Mouse (Mus musculus) thymus, adult 2 months (tissue): ENCODE data around the gene Gnai2. TPM values are rescaled to one million over a fixed set of nuclear protein-coding genes. Genes with fewer than 3 reads are reported as not detected.

Experiments used
- DNase-seq: peaks from one replicate; pipeline ENCODE4 v3.0.0; 2021
- H3K27ac ChIP-seq: fragments of 200-500 bp; 2 replicates; pipeline ENCODE4 v1.5.1; 2012; ENCODE audit warnings: low read length, control low read depth; ENCODE audit not compliant: control insufficient read depth, insufficient read depth
- H3K27me3 ChIP-seq: fragments of 200-500 bp; 2 replicates; pipeline ENCODE4 v1.6.1; 2012; ENCODE audit warnings: mild to moderate bottlenecking, low read length, moderate library complexity, mixed read lengths; ENCODE audit not compliant: control insufficient read depth, insufficient read depth
- H3K36me3 ChIP-seq: fragments of 200-500 bp; 2 replicates; pipeline ENCODE4 v1.6.1; 2012; ENCODE audit warnings: mild to moderate bottlenecking, low read length, moderate library complexity; ENCODE audit not compliant: control insufficient read depth, insufficient read depth
- H3K4me1 ChIP-seq: fragments of 200-500 bp; replicated peaks from 2 replicates; pipeline ENCODE4 v1.6.1; 2012; ENCODE audit warnings: low read length; ENCODE audit not compliant: control insufficient read depth, insufficient read depth
- H3K4me3 ChIP-seq: fragments of 200-500 bp; 2 replicates; pipeline ENCODE4 v1.5.1; 2012; ENCODE audit warnings: mild to moderate bottlenecking, low read length, control low read depth, moderate library complexity; ENCODE audit not compliant: control insufficient read depth, insufficient read depth
- CTCF ChIP-seq: fragments of 200-500 bp; IDR thresholded peaks from 2 replicates; pipeline ENCODE4 v1.5.1; 2012; ENCODE audit warnings: mild to moderate bottlenecking, control low read depth, low read length, moderate library complexity, borderline replicate concordance; ENCODE audit not compliant: control insufficient read depth, poor library complexity, insufficient read depth; ENCODE audit errors: extremely low read depth
- POLR2A ChIP-seq: fragments of 200-500 bp; IDR thresholded peaks from 2 replicates; pipeline ENCODE4 v1.6.1; 2012; ENCODE audit warnings: mild to moderate bottlenecking, low read length, control low read depth, moderate library complexity; ENCODE audit not compliant: control insufficient read depth, poor library complexity, insufficient read depth; ENCODE audit errors: extremely low read depth
- whole genome bisulfite sequencing: fragments of 180-500 bp; shearing (Covaris S2); methylation state at CpG from one replicate; pipeline ENCODE4 v1.1.7; 2018; 5-methylcytosine and 5-hydroxymethylcytosine counted together
- polyA plus RNA-seq: library from polyadenylated mRNA; depleted of rRNA; stranded (reverse); fragments of >200 nt; gene quantifications from 2 replicates; pipeline ENCODE4 v1.2.3, GENCODE M21; 2012

The Gnai2 gene
- polyA plus RNA-seq, 1 experiment: 1,267 TPM

DNA sequence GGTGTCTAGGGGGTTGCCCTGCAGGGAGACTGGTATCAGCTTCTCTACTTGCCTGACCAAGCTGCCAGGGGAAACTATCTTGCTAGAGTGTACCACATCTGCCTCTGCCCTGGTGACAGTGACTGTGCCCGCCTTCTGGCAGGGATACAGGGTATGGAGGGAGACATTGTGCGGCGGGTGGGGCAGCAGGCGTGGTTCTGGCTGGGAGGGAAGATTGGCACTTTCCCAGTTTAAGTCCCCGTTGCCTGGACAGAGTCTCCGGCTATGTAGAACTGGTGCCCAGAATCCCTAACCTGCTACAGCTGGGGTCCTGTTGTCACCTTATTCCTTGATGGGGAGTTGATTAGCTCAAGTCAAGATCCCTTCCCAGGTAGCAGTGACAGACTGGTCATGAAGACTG is 2.7 kb downstream of the Gnai2 start:
- peak overlapping the region; percentile 85 for H3K4me3 ChIP-seq
- peak overlapping the region; percentile 80 for H3K27ac ChIP-seq
- H3K27me3 ChIP-seq: no peaks in the 10 kb centered on the region
- DNase-seq: peak; percentile 22
- H3K36me3 ChIP-seq: no peaks in the 10 kb centered on the region
- WGBS: 71% methylated on average over 6 of the region's 6 CpGs
- H3K4me1 ChIP-seq: peaks cover 59% of the 10 kb centered on the region
- TF ChIP-seq POLR2A (no peak), CTCF (no peak)

DNA sequence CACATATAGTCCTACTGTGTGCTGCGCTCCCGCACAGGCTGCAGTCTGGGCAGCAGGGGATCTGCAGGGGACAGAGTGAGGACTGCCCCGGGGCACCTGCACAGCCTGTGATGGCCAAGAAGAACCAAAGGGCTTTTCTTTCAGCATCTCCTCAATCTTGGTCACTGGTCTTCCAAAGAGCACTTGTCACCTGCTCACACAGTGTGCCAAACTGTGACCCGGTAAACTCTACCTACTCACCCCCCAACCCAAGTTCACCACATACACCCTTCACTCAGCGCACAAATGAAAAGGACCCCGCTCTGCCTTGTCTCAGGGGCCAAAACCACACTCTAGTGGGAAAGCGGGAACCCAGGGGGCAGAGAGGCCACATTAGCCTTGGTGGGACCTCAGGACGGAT is 3.3 kb downstream of the Gnai2 start:
- H3K4me1 ChIP-seq: peaks cover 65% of the 10 kb centered on the region
- WGBS: 96% methylated on average over 8 of the region's 8 CpGs
- TF ChIP-seq POLR2A: no peak
- no peak for TF ChIP-seq CTCF
- DNase-seq: no peak
- no peaks in the 10 kb centered on the region for H3K36me3 ChIP-seq
- no peak overlapping the region for H3K4me3 ChIP-seq
- H3K27ac ChIP-seq: 0 out of 2 replicates have a peak overlapping the region, but pooled peaks have one; percentile 0
- no peaks in the 10 kb centered on the region for H3K27me3 ChIP-seq

DNA sequence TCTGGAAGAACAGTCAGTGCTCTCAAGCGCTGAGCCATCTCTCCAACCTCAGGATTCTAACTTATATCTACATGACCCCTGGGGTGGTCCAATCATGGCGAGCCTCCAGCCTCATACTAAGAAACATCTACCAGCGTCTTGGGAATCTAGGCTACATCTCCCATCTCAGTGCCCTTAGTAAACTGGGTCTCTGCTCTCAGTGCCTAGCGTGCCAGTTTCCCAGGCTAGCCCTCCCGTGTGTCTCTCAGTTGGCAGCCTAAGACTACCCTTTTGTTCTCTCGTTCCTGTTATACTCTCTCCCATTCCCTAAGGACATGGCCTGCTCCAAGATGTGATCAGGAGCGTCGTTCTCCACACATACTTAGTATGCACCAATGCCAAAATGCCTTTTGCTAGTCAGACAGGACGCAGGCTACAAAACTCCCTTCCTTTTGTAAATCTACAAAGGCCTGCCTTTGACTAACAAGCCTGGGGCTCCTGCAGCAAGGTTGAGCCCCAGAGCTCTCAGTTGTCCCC is 3.8 kb downstream of the Gnai2 start:
- DNase-seq: no peak
- Histone ChIP-seq H3K4me1 (peaks cover 70% of the 10 kb centered on the region), H3K27me3 (no peaks in the 10 kb centered on the region), H3K36me3 (no peaks in the 10 kb centered on the region), H3K4me3 (no peak overlapping the region), H3K27ac (no peak overlapping the region; the same call in 1 of the 2 replicates)
- 85% methylated on average over 9 of the region's 9 CpGs for WGBS
- TF ChIP-seq CTCF: no peak
- no peak for TF ChIP-seq POLR2A

DNA sequence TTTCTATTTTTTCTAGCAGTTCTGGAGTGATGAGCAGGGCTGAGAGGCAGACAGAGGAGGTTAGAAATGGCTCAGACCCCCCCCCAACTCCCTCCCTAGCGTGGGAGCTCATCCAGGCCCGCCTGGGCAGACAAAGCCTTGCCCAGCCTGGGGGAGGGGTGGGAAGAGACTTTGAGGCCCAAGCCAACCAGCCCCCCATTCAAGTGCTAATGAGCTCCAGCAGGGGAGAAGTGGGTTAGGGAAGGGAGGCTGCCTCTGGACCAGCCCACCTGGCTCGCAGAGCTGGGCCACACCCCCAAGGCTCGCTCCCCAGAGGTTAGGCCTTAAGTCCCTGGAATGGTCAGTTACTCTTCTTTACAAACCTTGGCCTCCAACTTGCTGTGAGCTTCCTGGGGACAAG is 4.6 kb downstream of the Gnai2 start:
- TF ChIP-seq CTCF: no peak
- no peak for TF ChIP-seq POLR2A
- Histone ChIP-seq H3K27me3 (no peaks in the 10 kb centered on the region), H3K36me3 (no peaks in the 10 kb centered on the region), H3K27ac (peak overlapping the region; percentile 79; the same call in 1 of the 2 replicates), H3K4me3 (no peak overlapping the region), H3K4me1 (peaks cover 71% of the 10 kb centered on the region)
- 70% methylated on average over 4 of the region's 4 CpGs for WGBS
- no peak for DNase-seq

DNA sequence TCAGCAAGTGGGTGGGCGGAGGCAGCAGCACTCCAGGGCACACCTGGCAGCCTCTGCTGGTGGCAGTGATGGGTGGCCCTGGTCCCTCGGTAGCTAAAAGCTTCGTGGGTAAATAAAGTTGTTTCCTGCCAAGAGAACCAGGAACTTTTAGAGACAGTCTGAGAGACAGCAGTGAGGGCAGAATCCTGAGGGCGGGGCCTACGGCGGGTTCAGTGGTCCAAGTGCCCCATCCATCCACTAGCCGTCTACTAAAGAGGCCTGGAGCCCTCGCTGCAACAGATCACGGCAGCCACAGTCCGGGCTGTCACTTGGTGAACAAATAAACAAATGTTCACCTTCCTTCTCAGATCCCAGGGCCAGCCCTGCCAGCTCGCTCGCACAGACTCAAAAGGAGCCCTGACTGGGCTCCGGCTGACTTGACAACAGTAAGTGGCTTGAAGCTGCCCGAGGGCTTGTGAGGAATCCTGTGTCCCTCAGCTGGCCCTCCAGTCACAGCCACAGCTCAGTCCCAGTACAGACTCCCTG is 5.2 kb downstream of the Gnai2 start:
- Histone ChIP-seq H3K4me1 (peaks cover 77% of the 10 kb centered on the region), H3K4me3 (no peak overlapping the region), H3K27ac (peak overlapping the region; percentile 79), H3K27me3 (no peaks in the 10 kb centered on the region), H3K36me3 (no peaks in the 10 kb centered on the region)
- WGBS: 42% methylated on average over 14 of the region's 14 CpGs
- TF ChIP-seq CTCF (no peak), POLR2A (no peak)
- DNase-seq: peak; percentile 63

DNA sequence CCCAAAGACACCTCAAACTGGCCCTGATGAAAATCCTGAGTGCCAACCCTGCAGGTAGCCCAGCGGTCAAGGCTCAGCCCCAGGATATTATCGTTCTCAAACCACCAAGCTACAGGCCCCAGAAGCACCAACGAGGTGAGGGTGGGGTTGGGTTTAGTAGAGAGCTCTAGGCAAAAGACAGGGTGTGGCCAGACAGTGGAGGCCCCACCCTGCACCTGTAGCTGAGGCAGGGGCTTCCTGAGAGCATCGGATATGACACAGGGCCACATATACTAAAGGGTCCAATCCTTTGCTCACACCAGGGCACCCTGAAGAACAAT is 5.8 kb downstream of the Gnai2 start:
- H3K36me3 ChIP-seq: no peaks in the 10 kb centered on the region
- 11% methylated on average over 4 of the region's 4 CpGs for WGBS
- DNase-seq: peak; percentile 26
- no peaks in the 10 kb centered on the region for H3K27me3 ChIP-seq
- TF ChIP-seq CTCF (no peak), POLR2A (no peak)
- peak overlapping the region; percentile 79 for H3K27ac ChIP-seq
- no peak overlapping the region for H3K4me3 ChIP-seq
- peaks cover 83% of the 10 kb centered on the region for H3K4me1 ChIP-seq

DNA sequence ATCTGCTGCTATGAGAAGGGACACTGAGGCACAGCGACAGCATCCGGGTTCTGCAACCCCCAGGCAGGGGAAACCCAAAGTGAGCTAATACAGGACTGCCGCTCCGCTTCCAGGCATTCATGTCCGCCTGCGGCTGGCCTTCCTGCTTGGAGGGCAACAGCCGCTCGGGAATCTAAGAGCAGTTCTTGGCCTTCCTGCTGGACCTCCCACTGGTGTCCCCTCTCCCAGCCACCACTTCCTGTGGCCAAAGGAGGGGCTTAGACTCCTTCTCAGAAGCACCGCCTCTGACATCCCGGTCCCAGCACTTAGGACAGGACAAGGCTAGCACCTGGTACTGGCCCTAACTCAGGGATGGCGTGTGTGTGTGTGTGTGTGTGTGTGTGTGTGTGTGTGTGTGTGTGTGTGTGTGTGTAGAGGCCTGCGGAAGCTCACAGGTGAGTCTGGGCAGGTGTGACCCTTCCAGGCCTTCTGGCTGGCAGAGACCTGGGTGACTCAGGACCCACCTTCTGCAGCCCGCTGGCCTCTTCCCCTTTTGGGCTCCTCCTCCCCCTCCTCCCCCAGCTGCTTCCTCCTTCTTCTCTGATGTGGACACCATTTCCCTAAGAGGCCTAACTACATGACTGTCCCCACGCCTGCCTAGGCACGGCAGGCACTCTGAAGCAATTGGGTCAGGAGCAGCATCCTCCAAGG is 6.3 kb downstream of the Gnai2 start:
- TF ChIP-seq POLR2A (no peak), CTCF (no peak)
- WGBS: 68% methylated on average over 15 of the region's 15 CpGs
- DNase-seq: peak; percentile 33

More for the DNA sequence above, 6.3 kb downstream of the Gnai2 start:
- no peak overlapping the region for H3K4me3 ChIP-seq
- H3K36me3 ChIP-seq: no peaks in the 10 kb centered on the region
- peaks cover 88% of the 10 kb centered on the region for H3K4me1 ChIP-seq
- H3K27ac ChIP-seq: peak overlapping the region; percentile 79
- no peaks in the 10 kb centered on the region for H3K27me3 ChIP-seq
